Mouse (Mus musculus) heart, postnatal 0 days (tissue): ENCODE data around the gene Cse1l.

ENCODE experiments used
- CTCF ChIP-seq: IDR thresholded peaks from 2 replicates; pipeline ENCODE4 v1.5.1; 2016; ENCODE audit warnings: antibody characterized with exemption, control low read depth, low read depth
- EP300 ChIP-seq: IDR thresholded peaks from 2 replicates; pipeline ENCODE4 v1.6.1; 2016; ENCODE audit warnings: antibody characterized with exemption, low read depth

DNA sequence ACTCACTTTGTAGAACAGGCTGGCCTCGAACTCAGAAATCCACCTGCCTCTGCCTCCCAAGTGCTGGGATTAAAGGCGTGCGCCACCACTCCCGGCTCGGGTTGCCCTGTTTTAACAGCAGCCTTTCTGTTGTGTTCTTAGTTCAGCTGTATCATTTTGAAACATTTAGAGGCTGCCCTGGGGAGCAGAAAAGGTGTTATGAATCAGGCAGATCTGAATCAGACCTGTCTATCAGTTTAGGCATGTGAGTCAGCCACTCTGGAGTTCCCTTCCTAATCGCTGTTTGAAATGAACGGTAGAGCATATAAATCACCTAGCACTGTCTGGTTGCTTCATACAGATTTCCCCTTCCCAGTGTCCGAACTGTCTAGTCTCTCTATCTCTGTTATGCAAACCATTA lies 4.7 kb downstream of the Cse1l start:
- TF ChIP-seq EP300, result no peak
- TF ChIP-seq CTCF, result no peak
